Mouse (Mus musculus) lung, adult 2 months (tissue): ENCODE data around the gene Ifih1. TPM values are rescaled to one million over a fixed set of nuclear protein-coding genes. Genes with fewer than 3 reads are reported as not detected.

Experiments used
- DNase-seq: peaks from one replicate; pipeline ENCODE4 v3.0.0; 2022
- H3K4me1 ChIP-seq: fragments of 200-500 bp; 2 replicates; pipeline ENCODE4 v1.6.1; 2011; ENCODE audit warnings: low read length; ENCODE audit not compliant: control insufficient read depth, insufficient read depth
- H3K4me3 ChIP-seq: fragments of 200-500 bp; replicated peaks from 2 replicates; pipeline ENCODE3; 2011; ENCODE audit warnings: low read depth, mild to moderate bottlenecking, control low read depth, low read length; ENCODE audit errors: extremely low read depth
- CTCF ChIP-seq: fragments of 200-500 bp; IDR thresholded peaks from 2 replicates; pipeline ENCODE4 v1.5.1; 2011; ENCODE audit warnings: mild to moderate bottlenecking, low read length, control low read depth; ENCODE audit not compliant: insufficient read depth
- POLR2A ChIP-seq: fragments of 200-500 bp; IDR thresholded peaks from 2 replicates; pipeline ENCODE4 v1.6.1; 2011; ENCODE audit warnings: low read depth, mild to moderate bottlenecking, control low read depth, low read length, borderline replicate concordance; ENCODE audit errors: extremely low read depth
- WGBS: fragments of 180-500 bp; shearing (Covaris S2); methylation state at CpG from one replicate; pipeline ENCODE4 v1.1.7; 2018; 5-methylcytosine and 5-hydroxymethylcytosine counted together
- polyA plus RNA-seq: library from polyadenylated mRNA; depleted of rRNA; stranded (reverse); fragments of >200 nt; gene quantifications from 2 replicates; pipeline ENCODE4 v1.2.3, GENCODE M21; 2012; rRNA removed

The Ifih1 gene
- polyA plus RNA-seq, 1 experiment, result 7.6 TPM

GRCm38 (mm10) chr2:62562661-62563485 is 83.2 kb downstream of the Ifih1 start:
- 60% methylated on average over 5 of the region's 5 CpGs for WGBS
- Histone ChIP-seq H3K4me1 (no peaks in the 10 kb centered on the region), H3K4me3 (no peak overlapping the region)
- DNase-seq, result no peak
- TF ChIP-seq CTCF (no peak), POLR2A (no peak)

- DNase-seq, result no peak
- 77% methylated on average over 2 of the region's 2 CpGs for WGBS
- Histone ChIP-seq H3K4me3 (no peak overlapping the region), H3K4me1 (no peaks in the 10 kb centered on the region)
- no peak for TF ChIP-seq CTCF
- TF ChIP-seq POLR2A, result no peak
These were observed 88.6 kb downstream of the Ifih1 start for GRCm38 (mm10) chr2:62557417-62557816.

- H3K4me3 ChIP-seq, result no peak overlapping the region
- whole genome bisulfite sequencing, result 86% methylated on average over 9 of the region's 9 CpGs
- TF ChIP-seq CTCF, result no peak
- TF ChIP-seq POLR2A, result no peak
- DNase-seq, result no peak
- no peaks in the 10 kb centered on the region for H3K4me1 ChIP-seq
These were observed 89.7 kb downstream of the Ifih1 start for GRCm38 (mm10) chr2:62556349-62556748.

- H3K4me3 ChIP-seq, result no peak overlapping the region
- TF ChIP-seq CTCF, result 0 out of 2 replicates have a peak, but pooled peaks have one; percentile 19
- no peak for TF ChIP-seq POLR2A
- WGBS, result 72% methylated on average over 3 of the region's 3 CpGs
- no peak for DNase-seq
- H3K4me1 ChIP-seq, result no peaks in the 10 kb centered on the region
These were observed 96.4 kb downstream of the Ifih1 start for GRCm38 (mm10) chr2:62549659-62550058.

GRCm38 (mm10) chr2:62549131-62549530 is 96.9 kb downstream of the Ifih1 start:
- H3K4me1 ChIP-seq, result no peaks in the 10 kb centered on the region
- H3K4me3 ChIP-seq, result no peak overlapping the region
- DNase-seq, result no peak
- TF ChIP-seq CTCF (no peak), POLR2A (no peak)
- 66% methylated on average over 4 of the region's 4 CpGs for WGBS

- Histone ChIP-seq H3K4me3 (no peak overlapping the region), H3K4me1 (no peaks in the 10 kb centered on the region)
- whole genome bisulfite sequencing, result 92% methylated on average over 5 of the region's 5 CpGs
- no peak for TF ChIP-seq POLR2A
- TF ChIP-seq CTCF, result no peak
- no peak for DNase-seq
These were observed 98.0 kb downstream of the Ifih1 start for GRCm38 (mm10) chr2:62548104-62548503.

Other genes starting within 250 kb of the Ifih1 start
- 18.4 and 24.1 TPM in 2 replicates for gene Dpp4, start 234.0 kb downstream of the Ifih1 start, polyA plus RNA-seq
- gene Gcg, start 162.6 kb downstream of the Ifih1 start, polyA plus RNA-seq, result not detected in 2 replicates
- gene Fap, start 72.2 kb downstream of the Ifih1 start, polyA plus RNA-seq, result 0.19 and 0.64 TPM in 2 replicates
- gene Gca, start 18.0 kb upstream of the Ifih1 start, polyA plus RNA-seq, result 6.8 and 9.5 TPM in 2 replicates